Mouse (Mus musculus) activated CD4-positive, CD25-positive, alpha-beta regulatory T cell, adult 4 months (primary cell): Measurements from ENCODE around the gene Mmp1b. TPM values are rescaled to one million over a fixed set of nuclear protein-coding genes. Genes with fewer than 3 reads are reported as not detected.
"Not testable (repeated sequence)": the region's sequence is repeated elsewhere in the genome, so short reads cannot be mapped to it uniquely, and the experiment has no call there.

Experiments used
- ATAC-seq: one replicate; pipeline ENCODE4 v1.8.0; 2017
- polyA plus RNA-seq, 2 experiments: library from polyadenylated mRNA; unstranded; fragments of 100-300 nt; shearing (Covaris generic); gene quantifications; one replicate each; pipeline ENCODE4 v1.2.1; 2017

The Mmp1b gene
- not detected for polyA plus RNA-seq

- ATAC-seq = no peak
Measured at GRCm38 (mm10) chr9:7387947-7388346, at the start of gene Mmp1b. Gene Mmp1b, minus strand, starts transcription at chr9:7388047.

- ATAC-seq = not testable (repeated sequence)
Measured at GRCm38 (mm10) chr9:7396556-7396955, 8.7 kb upstream of the Mmp1b start.

- no peak for ATAC-seq
Measured at GRCm38 (mm10) chr9:7354535-7354934, 33.3 kb downstream of the Mmp1b start.

GRCm38 (mm10) chr9:7345513-7345912, 42.3 kb downstream of the Mmp1b start:
- ATAC-seq = no peak

- no peak for ATAC-seq
Measured at GRCm38 (mm10) chr9:7344107-7344506, 43.7 kb downstream of the Mmp1b start, which contains the start of gene Mmp12. Gene Mmp12, plus strand, starts transcription at chr9:7344381.

GRCm38 (mm10) chr9:7336740-7337483, 50.9 kb downstream of the Mmp1b start:
- no peak for ATAC-seq

GRCm38 (mm10) chr9:7335766-7336680, 51.8 kb downstream of the Mmp1b start:
- ATAC-seq = no peak

GRCm38 (mm10) chr9:7331847-7332246, 56.0 kb downstream of the Mmp1b start:
- ATAC-seq = no peak

Other genes starting within 250 kb of the Mmp1b start
- 1 to 10 TPM; 3.6 to 5.4 TPM for gene Dync2h1, start 203.6 kb downstream of the Mmp1b start, polyA plus RNA-seq
- 10 to 100 TPM; 21.1 to 39.6 TPM for gene Dcun1d5, start 203.5 kb downstream of the Mmp1b start, polyA plus RNA-seq
- not detected for gene Mmp13, start 115.5 kb downstream of the Mmp1b start, polyA plus RNA-seq
- not detected for gene Mmp12, start 43.7 kb downstream of the Mmp1b start, polyA plus RNA-seq
- gene Mmp3, start 57.8 kb upstream of the Mmp1b start, polyA plus RNA-seq = not detected
- not detected for gene Mmp10, start 114.3 kb upstream of the Mmp1b start, polyA plus RNA-seq
- under 1 TPM in 1 of 2 experiments, not detected in 1; 0.19 TPM for gene Mmp8, start 170.4 kb upstream of the Mmp1b start, polyA plus RNA-seq
- not detected for gene Mmp27, start 183.3 kb upstream of the Mmp1b start, polyA plus RNA-seq
- gene Mmp20, start 240.2 kb upstream of the Mmp1b start, polyA plus RNA-seq = not detected